Mouse (Mus musculus) heart, adult 2 months (tissue): ENCODE results near the gene Cul3.

ENCODE experiments used
- CTCF ChIP-seq: fragments of 200-600 bp; IDR thresholded peaks from 2 replicates; pipeline ENCODE4 v1.8.1; 2022; ENCODE audit warnings: antibody characterized with exemption, mild to moderate bottlenecking, moderate library complexity
- EP300 ChIP-seq: fragments of 200-500 bp; IDR thresholded peaks from 2 replicates; pipeline ENCODE4 v1.6.1; 2011; ENCODE audit warnings: low read depth, low read length, control low read depth; ENCODE audit not compliant: insufficient read depth

GRCm38 (mm10) chr1:80260443-80260842 lies 79.8 kb downstream of the Cul3 start:
- TF ChIP-seq CTCF (no peak), EP300 (no peak)
